ENCODE assay signal across 26 mouse cellular contexts in genomic region chr19:41011676-41012075, GRCm38 (mm10). TPM values are rescaled to one million over a fixed set of nuclear protein-coding genes. Genes with fewer than 3 reads are reported as not detected.
DNase-seq lines count a peak whose midpoint lies in the region; ATAC-seq and TF ChIP-seq lines count a peak whose summit lies in the region.
"Had no signal": no experiment of that assay in that cellular context is flagged by ENCODE, and none has a peak within 500 bp of the region (broad histone marks: within the 10 kb centered on the region; RNA-seq: fewer than 3 reads in every experiment).

No protein-coding gene starts in this region.

- dilution Hi-C loops in CH12.LX (cut with MboI; ENCODE audit: extremely low pct_ligation_motif_present, extremely low pct_unique_long_range_greater_than_20kb, low sequenced_read_pairs): no loop called here

- no peak for TF ChIP-seq POLR2A in CH12.LX (IDR thresholded peaks at IDR 0.05; ENCODE audit: low read depth, low read length)

- H3K27ac ChIP-seq in embryonic facial prominence, embryonic 12.5 days: no peak overlapping the region
- H3K27ac ChIP-seq in embryonic facial prominence, embryonic 10.5 days (replicated peaks): no peak overlapping the region
- H3K27ac ChIP-seq in CH12.LX (ENCODE audit: insufficient read depth, low read depth): no peak overlapping the region
- no peak overlapping the region for H3K27ac ChIP-seq in hindbrain, embryonic 12.5 days
- H3K27ac ChIP-seq: forebrain, embryonic 15.5 days; heart, embryonic 10.5 days; hindbrain, embryonic 13.5 days had no signal

- H3K4me2 ChIP-seq in embryonic facial prominence, embryonic 12.5 days (replicated peaks): 0 out of 2 replicates have a peak overlapping the region, but pooled peaks have one; percentile 5
- peak overlapping the region; percentile 24 for H3K4me2 ChIP-seq in CH12.LX (ENCODE audit: insufficient read depth, low read depth, poor library complexity, severe bottlenecking)
- no peak overlapping the region for H3K4me2 ChIP-seq in hindbrain, embryonic 12.5 days (replicated peaks)
- H3K4me2 ChIP-seq: forebrain, embryonic 15.5 days; hindbrain, embryonic 13.5 days had no signal

- H3K4me3 ChIP-seq in embryonic facial prominence, embryonic 12.5 days: no peak overlapping the region
- H3K4me3 ChIP-seq in embryonic facial prominence, embryonic 10.5 days: no peak overlapping the region
- no peak overlapping the region for H3K4me3 ChIP-seq in CH12.LX (replicated peaks in 1 of 3; ENCODE audit: low read depth in 2 of 3, low read length in 2 of 3, poor library complexity in 1 of 3)
- no peak overlapping the region for H3K4me3 ChIP-seq in hindbrain, embryonic 12.5 days
- H3K4me3 ChIP-seq: forebrain, embryonic 15.5 days; heart, embryonic 10.5 days; hindbrain, embryonic 13.5 days had no signal

- 35% methylated on average over 5 of the region's 5 CpGs for WGBS in embryonic facial prominence, embryonic 12.5 days
- WGBS in embryonic facial prominence, embryonic 10.5 days: 36% methylated on average over 5 of the region's 5 CpGs
- 32% methylated on average over 5 of the region's 5 CpGs for WGBS in hindbrain, embryonic 12.5 days

- H3K36me3 ChIP-seq in embryonic facial prominence, embryonic 12.5 days: no peaks in the 10 kb centered on the region
- no peaks in the 10 kb centered on the region for H3K36me3 ChIP-seq in embryonic facial prominence, embryonic 10.5 days (replicated peaks)
- H3K36me3 ChIP-seq in CH12.LX (replicated peaks in 1 of 2; ENCODE audit: control insufficient read depth in 1 of 2, insufficient read depth in 1 of 2, low read length in 1 of 2): no peaks in the 10 kb centered on the region
- H3K36me3 ChIP-seq in hindbrain, embryonic 12.5 days: no peaks in the 10 kb centered on the region
- H3K36me3 ChIP-seq: forebrain, embryonic 15.5 days; heart, embryonic 10.5 days; hindbrain, embryonic 13.5 days had no signal

- no peak for TF ChIP-seq CTCF in CH12.LX (conservative IDR thresholded peaks at IDR 0.05 in 1 of 2, IDR thresholded peaks at IDR 0.05 in 1 of 2; ENCODE audit: low read depth in 2 of 2, low read length in 2 of 2)

- H3K9ac ChIP-seq in embryonic facial prominence, embryonic 12.5 days: no peak overlapping the region
- H3K9ac ChIP-seq in CH12.LX (ENCODE audit: insufficient read depth, low read depth): no peak overlapping the region
- no peak overlapping the region for H3K9ac ChIP-seq in hindbrain, embryonic 12.5 days
- H3K9ac ChIP-seq: forebrain, embryonic 15.5 days; hindbrain, embryonic 13.5 days had no signal

- in situ Hi-C loops in CH12.LX (cut with MboI; ENCODE audit: low pct_ligation_motif_present, low pct_unique_long_range_greater_than_20kb, low sequenced_read_pairs): loop anchor here (25.0 kb wide), 1 partner anchor 399 kb away; the partner anchor contains the start of genes Entpd1 and Tctn3

- TF ChIP-seq RAD21 in CH12.LX (IDR thresholded peaks at IDR 0.05; ENCODE audit: low read depth, low read length): no peak

- no peak for DNase-seq in embryonic facial prominence, embryonic 10.5 days (ENCODE audit: low spot score)
- peak; percentile 26 for DNase-seq in kidney, postnatal 14 days
- no peak for DNase-seq in kidney, adult 8-10 months
- DNase-seq in lung, postnatal 36 days: peak; percentile 34
- no peak for DNase-seq in lung, postnatal 4 days
- no peak for DNase-seq in CH12.LX (ENCODE audit: extremely low read depth)
- DNase-seq: adrenal gland, postnatal 10 days; B cell, adult 2 months; cerebellum, adult 11-12 months; cerebellum, adult 9-10 months; cerebellum, postnatal 25 days; gastrocnemius, postnatal 10 days; heart, adult 18-20 months; heart, postnatal 10 days; heart, postnatal 4 days had no signal

- H3K79me2 ChIP-seq in CH12.LX (replicated peaks; ENCODE audit: control insufficient read depth, extremely low read depth, insufficient read depth, poor library complexity, severe bottlenecking): no peaks in the 10 kb centered on the region

- TF ChIP-seq EP300 in CH12.LX (IDR thresholded peaks at IDR 0.05; ENCODE audit: low read length): no peak

- peaks cover 10% of the 10 kb centered on the region; the same call in 1 of the 2 replicates for H3K4me1 ChIP-seq in embryonic facial prominence, embryonic 12.5 days
- H3K4me1 ChIP-seq in embryonic facial prominence, embryonic 10.5 days: peaks cover 4% of the 10 kb centered on the region
- H3K4me1 ChIP-seq in CH12.LX (ENCODE audit: control insufficient read depth in 1 of 2, insufficient read depth in 2 of 2): peaks cover 16 to 76% of the 10 kb centered on the region in 2 experiments
- H3K4me1 ChIP-seq in hindbrain, embryonic 12.5 days: peaks cover 3% of the 10 kb centered on the region; the same call in 1 of the 2 replicates

- ATAC-seq in embryonic facial prominence, embryonic 12.5 days (ENCODE audit: insufficient number of reproducible peaks, insufficient read depth, low FRiP score, low TSS enrichment): no peak
- no peak for ATAC-seq in hindbrain, embryonic 12.5 days (ENCODE audit: low FRiP score)
- ATAC-seq: CD4-positive, CD25-positive, alpha-beta regulatory T cell, adult 4 months; forebrain, embryonic 15.5 days had no signal

- H3K27me3 ChIP-seq in embryonic facial prominence, embryonic 12.5 days: peaks cover 13% of the 10 kb centered on the region
- peaks cover 16% of the 10 kb centered on the region for H3K27me3 ChIP-seq in embryonic facial prominence, embryonic 10.5 days (replicated peaks; ENCODE audit: low read depth, poor library complexity, severe bottlenecking)
- H3K27me3 ChIP-seq in CH12.LX (replicated peaks): no peaks in the 10 kb centered on the region
- H3K27me3 ChIP-seq in hindbrain, embryonic 12.5 days: peaks cover 3% of the 10 kb centered on the region; the same call in 1 of the 2 replicates

- H3K9me3 ChIP-seq in embryonic facial prominence, embryonic 12.5 days: no peaks in the 10 kb centered on the region
- H3K9me3 ChIP-seq in embryonic facial prominence, embryonic 10.5 days: no peaks in the 10 kb centered on the region
- H3K9me3 ChIP-seq in CH12.LX (replicated peaks; ENCODE audit: low read length): no peaks in the 10 kb centered on the region
- H3K9me3 ChIP-seq in hindbrain, embryonic 12.5 days (replicated peaks): no peaks in the 10 kb centered on the region
- H3K9me3 ChIP-seq: forebrain, embryonic 15.5 days; heart, embryonic 10.5 days; hindbrain, embryonic 13.5 days had no signal

TF ChIP-seq in CH12.LX, 34 proteins besides CTCF, POLR2A, EP300 and RAD21:
- TF ChIP-seq ZC3H11A (IDR thresholded peaks at IDR 0.05; ENCODE audit: low read depth, low read length) (no peak), NRF1 (IDR thresholded peaks at IDR 0.05; ENCODE audit: low read depth, low read length) (no peak), ZNF384 (IDR thresholded peaks at IDR 0.05; ENCODE audit: low read depth, low read length) (peak; percentile 78)

RNA-seq across cellular contexts. Expression of gene Blnk, which starts 17.3 kb away (rescaled TPM):
- polyA plus RNA-seq in embryonic facial prominence, embryonic 12.5 days (2016; fragmentation: Nextera tagmentation; extraction: Ambion mirVana): 1.3 and 1.6 TPM in 2 replicates
- polyA plus RNA-seq in embryonic facial prominence, embryonic 10.5 days (2016; fragmentation: Nextera tagmentation; extraction: Ambion mirVana): 0.09 and 0.59 TPM in 2 replicates
- total RNA-seq in CH12.LX (2012; rRNA removed): 86.8 and 142 TPM in 2 replicates
- total RNA-seq in CH12.LX (2014; rRNA removed): 101 and 108 TPM in 2 replicates
- polyA plus RNA-seq in CH12.LX (2012; ENCODE audit: insufficient read length, low read depth): 259 and 284 TPM in 2 replicates
- polyA plus RNA-seq in hindbrain, embryonic 12.5 days (2016; fragmentation: Nextera tagmentation; extraction: Ambion mirVana): 0.35 and 0.62 TPM in 2 replicates
- total RNA-seq: MEL had no signal

RNA-seq across cellular contexts. Expression of gene Dntt, which starts 17.4 kb away (rescaled TPM):
- not detected in 2 replicates for polyA plus RNA-seq in embryonic facial prominence, embryonic 12.5 days (2016; fragmentation: Nextera tagmentation; extraction: Ambion mirVana)
- polyA plus RNA-seq in embryonic facial prominence, embryonic 10.5 days (2016; fragmentation: Nextera tagmentation; extraction: Ambion mirVana): not detected in 2 replicates
- total RNA-seq in CH12.LX (2012; rRNA removed) (0.13 TPM in 1 of 2 replicates, not detected in the other), CH12.LX (2014; rRNA removed) (not detected in 2 replicates)
- polyA plus RNA-seq in CH12.LX (2012; ENCODE audit: insufficient read length, low read depth): not detected in 2 replicates
- 0.14 TPM in 1 of 2 replicates, not detected in the other for polyA plus RNA-seq in hindbrain, embryonic 12.5 days (2016; fragmentation: Nextera tagmentation; extraction: Ambion mirVana)
- total RNA-seq: adrenal gland, postnatal 4 days; heart, adult 18-20 months; heart, postnatal 4 days; MEL had no signal
- polyA plus RNA-seq: cortical plate, adult 2 months; forebrain, embryonic 11.5 days; forebrain, embryonic 15.5 days; heart, embryonic 14.5 days; hindbrain, embryonic 13.5 days had no signal

Comparison
In these comparisons a context has a peak if more than half of its experiments do, and no peak if none do; other contexts are left out.
1. DNase-seq: peak in kidney, postnatal 14 days (single experiment) and lung, postnatal 36 days (single experiment); none in embryonic facial prominence, embryonic 10.5 days (single experiment), kidney, adult 8-10 months (0 of 2), lung, postnatal 4 days (0 of 2) and CH12.LX (single experiment).
2. RNA of gene Blnk, which starts 17.3 kb away (polyA plus RNA-seq): 259 to 284 TPM in CH12.LX; 1.3 to 1.6 TPM in embryonic facial prominence, embryonic 12.5 days, 0.35 to 0.62 TPM in hindbrain, embryonic 12.5 days and 0.09 to 0.59 TPM in embryonic facial prominence, embryonic 10.5 days; every median in the first group is over 100 times any median in the second.